ENCODE assay signal across 22 mouse cellular contexts in genomic region chr4:151690041-151690440, GRCm38 (mm10).
DNase-seq lines count a peak whose midpoint lies in the region; ATAC-seq and TF ChIP-seq lines count a peak whose summit lies in the region.
"Had no signal": no experiment of that assay in that cellular context is flagged by ENCODE, and none has a peak within 500 bp of the region (broad histone marks: within the 10 kb centered on the region; RNA-seq: fewer than 3 reads in every experiment).

No protein-coding gene starts in this region.

- no peak for TF ChIP-seq CTCF in layer of hippocampus, adult 2 months (conservative IDR thresholded peaks at IDR 0.05)

- H3K4me3 ChIP-seq in layer of hippocampus, adult 2 months: no peak overlapping the region
- H3K4me3 ChIP-seq: embryonic facial prominence, embryonic 13.5 days; embryonic facial prominence, embryonic 15.5 days had no signal

- peak overlapping the region; percentile 51; the same call in 1 of the 2 replicates for H3K27ac ChIP-seq in layer of hippocampus, adult 2 months
- H3K27ac ChIP-seq: embryonic facial prominence, embryonic 13.5 days; embryonic facial prominence, embryonic 15.5 days had no signal

- ATAC-seq in frontal cortex, adult (ENCODE audit: low TSS enrichment): peak; percentile 56; the same call in 1 of the 2 replicates
- ATAC-seq in erythroblast, adult 5-6 weeks (replicated peaks; ENCODE audit: low FRiP score, poor library complexity, severe bottlenecking): peak; percentile 61; the same call in 1 of the 2 replicates
- ATAC-seq: activated CD4-positive, CD25-positive, alpha-beta regulatory T cell, adult 4 months; CD4-positive, CD25-positive, alpha-beta regulatory T cell, adult 4 months; forebrain, embryonic 14.5 days; forebrain, embryonic 16.5 days; Patski had no signal

- no peak for DNase-seq in frontal cortex, postnatal 10 days (ENCODE audit: low spot score in 2 of 2)
- no peak for DNase-seq in layer of hippocampus, adult 2 months (ENCODE audit: low spot score in 2 of 2)
- DNase-seq in layer of hippocampus, postnatal 36 days: no peak
- DNase-seq in brain, adult 2 months (ENCODE audit: low read depth, low spot score): peak; percentile 37
- DNase-seq in adrenal gland, adult 8-10 months: no peak
- DNase-seq: adrenal gland, postnatal 10 days; adrenal gland, postnatal 25 days; B cell, adult 2 months; cerebellum, adult 11-12 months; cerebellum, adult 2 months; cerebellum, adult 9-10 months; cerebellum, postnatal 10 days; embryo, embryonic 11 days had no signal
